Comparison of ENCODE assay signal across 21 mouse cellular contexts in the genomic region with DNA sequence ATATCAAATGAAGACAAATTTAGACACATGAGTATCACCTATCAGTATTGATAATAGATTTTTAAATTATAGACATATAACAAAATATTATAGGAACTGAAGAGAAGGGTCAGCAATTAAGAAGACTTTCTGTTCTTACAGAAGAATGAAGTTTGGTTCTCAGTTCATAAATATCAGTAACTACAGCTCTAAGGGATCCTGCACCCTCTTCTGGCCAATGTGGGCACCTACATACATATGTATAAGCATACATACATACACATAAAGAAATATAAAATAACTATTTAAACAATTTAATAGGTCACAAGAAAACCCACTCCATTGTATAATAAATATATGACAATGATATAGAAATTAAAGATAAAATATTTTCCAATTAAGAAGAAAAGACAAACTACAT. TPM values are rescaled to one million over a fixed set of nuclear protein-coding genes. Genes with fewer than 3 reads are reported as not detected.
DNase-seq lines count a peak whose midpoint lies in the region; ATAC-seq and TF ChIP-seq lines count a peak whose summit lies in the region.
"Had no signal": no experiment of that assay in that cellular context is flagged by ENCODE, and none has a peak within 500 bp of the region (broad histone marks: within the 10 kb centered on the region; RNA-seq: fewer than 3 reads in every experiment).

No protein-coding gene starts in this region.

- no peaks in the 10 kb centered on the region for H3K4me1 ChIP-seq in kidney, postnatal 0 days (replicated peaks; ENCODE audit: insufficient read depth, low read length)
- no peaks in the 10 kb centered on the region for H3K4me1 ChIP-seq in stomach, postnatal 0 days (replicated peaks; ENCODE audit: control insufficient read depth, insufficient read depth)
- no peaks in the 10 kb centered on the region for H3K4me1 ChIP-seq in kidney, embryonic 14.5 days (ENCODE audit: control insufficient read depth, insufficient read depth, low read length)
- H3K4me1 ChIP-seq: forebrain, embryonic 10.5 days; hindbrain, embryonic 10.5 days; limb, embryonic 10.5 days; lung, embryonic 15.5 days; midbrain, embryonic 12.5 days had no signal

- H3K4me2 ChIP-seq in kidney, postnatal 0 days (ENCODE audit: low read length), result no peak overlapping the region
- H3K4me2 ChIP-seq in stomach, postnatal 0 days (replicated peaks; ENCODE audit: low read depth), result no peak overlapping the region
- H3K4me2 ChIP-seq in kidney, embryonic 14.5 days (replicated peaks; ENCODE audit: low read depth, low read length), result no peak overlapping the region
- H3K4me2 ChIP-seq: lung, embryonic 15.5 days; midbrain, embryonic 12.5 days had no signal

- no peak for TF ChIP-seq EP300 in stomach, postnatal 0 days (optimal IDR thresholded peaks at IDR 0.05)

- no peak overlapping the region for H3K4me3 ChIP-seq in kidney, postnatal 0 days (replicated peaks; ENCODE audit: low read depth, low read length)
- no peak overlapping the region for H3K4me3 ChIP-seq in stomach, postnatal 0 days (ENCODE audit: low read depth, low read length)
- H3K4me3 ChIP-seq in kidney, embryonic 14.5 days (ENCODE audit: low read length), result no peak overlapping the region
- H3K4me3 ChIP-seq: forebrain, embryonic 10.5 days; hindbrain, embryonic 10.5 days; limb, embryonic 10.5 days; lung, embryonic 15.5 days; midbrain, embryonic 12.5 days; myocyte had no signal

- H3K36me3 ChIP-seq in kidney, postnatal 0 days (ENCODE audit: insufficient read depth, low read length), result no peaks in the 10 kb centered on the region
- H3K36me3 ChIP-seq in stomach, postnatal 0 days (ENCODE audit: control insufficient read depth, insufficient read depth, low read length), result no peaks in the 10 kb centered on the region
- no peaks in the 10 kb centered on the region for H3K36me3 ChIP-seq in kidney, embryonic 14.5 days (ENCODE audit: control insufficient read depth, insufficient read depth, low read length)
- H3K36me3 ChIP-seq: forebrain, embryonic 10.5 days; hindbrain, embryonic 10.5 days; limb, embryonic 10.5 days; lung, embryonic 15.5 days; midbrain, embryonic 12.5 days had no signal

- ATAC-seq in CD4-positive, CD25-positive, alpha-beta regulatory T cell, adult 4 months, result no peak
- no peak for ATAC-seq in kidney, postnatal 0 days (replicated peaks; ENCODE audit: low FRiP score, low read depth)
- ATAC-seq in stomach, postnatal 0 days (ENCODE audit: low FRiP score, low TSS enrichment), result no peak
- ATAC-seq in kidney, embryonic 14.5 days (ENCODE audit: low FRiP score, low TSS enrichment), result no peak

- TF ChIP-seq CTCF in kidney, postnatal 0 days (IDR thresholded peaks at IDR 0.05; ENCODE audit: low read depth), result peak; percentile 32; the same call in 1 of the 2 replicates
- TF ChIP-seq CTCF in stomach, postnatal 0 days (IDR thresholded peaks at IDR 0.05; ENCODE audit: low read depth), result peak; percentile 50

- no peaks in the 10 kb centered on the region for H3K9me3 ChIP-seq in kidney, postnatal 0 days (replicated peaks; ENCODE audit: low read length)
- H3K9me3 ChIP-seq in stomach, postnatal 0 days (ENCODE audit: control insufficient read depth, low read length), result no peaks in the 10 kb centered on the region
- no peaks in the 10 kb centered on the region for H3K9me3 ChIP-seq in kidney, embryonic 14.5 days (ENCODE audit: control insufficient read depth, low read length)
- H3K9me3 ChIP-seq: forebrain, embryonic 10.5 days; hindbrain, embryonic 10.5 days; limb, embryonic 10.5 days; lung, embryonic 15.5 days; midbrain, embryonic 12.5 days had no signal

- peak; percentile 12 for DNase-seq in CD4-positive, CD25-positive, alpha-beta regulatory T cell, adult 2 months (ENCODE audit: low read depth, low spot score)
- peak; percentile 11 for DNase-seq in kidney, postnatal 0 days (ENCODE audit: low spot score)
- DNase-seq in kidney, adult 8-10 months, result no peak
- DNase-seq in retina, embryonic 14.5 days (ENCODE audit: low spot score), result peak; percentile 3
- no peak for DNase-seq in retina, postnatal 1 day
- DNase-seq in stomach, postnatal 0 days (ENCODE audit: low spot score), result no peak
- DNase-seq: adrenal gland, postnatal 25 days; cerebellum, adult 2 months; cerebellum, postnatal 36 days; gastrocnemius, postnatal 14 days; kidney, postnatal 10 days had no signal

- no peak overlapping the region for H3K27ac ChIP-seq in kidney, postnatal 0 days
- no peak overlapping the region for H3K27ac ChIP-seq in stomach, postnatal 0 days (replicated peaks)
- H3K27ac ChIP-seq in kidney, embryonic 14.5 days (ENCODE audit: low read depth, low read length), result no peak overlapping the region
- H3K27ac ChIP-seq: forebrain, embryonic 10.5 days; hindbrain, embryonic 10.5 days; limb, embryonic 10.5 days; lung, embryonic 15.5 days; midbrain, embryonic 12.5 days had no signal

- no peaks in the 10 kb centered on the region for H3K27me3 ChIP-seq in kidney, postnatal 0 days (ENCODE audit: insufficient read depth, low read length)
- no peaks in the 10 kb centered on the region for H3K27me3 ChIP-seq in stomach, postnatal 0 days (ENCODE audit: control insufficient read depth, insufficient read depth, low read length)
- H3K27me3 ChIP-seq in kidney, embryonic 14.5 days (ENCODE audit: control insufficient read depth, insufficient read depth, low read length), result no peaks in the 10 kb centered on the region
- H3K27me3 ChIP-seq: lung, embryonic 15.5 days; midbrain, embryonic 12.5 days had no signal

- H3K9ac ChIP-seq in kidney, postnatal 0 days (ENCODE audit: low read depth, low read length), result no peak overlapping the region
- no peak overlapping the region for H3K9ac ChIP-seq in stomach, postnatal 0 days (ENCODE audit: low read length)
- H3K9ac ChIP-seq in kidney, embryonic 14.5 days (ENCODE audit: low read depth, low read length), result no peak overlapping the region
- H3K9ac ChIP-seq: lung, embryonic 15.5 days; midbrain, embryonic 12.5 days had no signal

RNA-seq across cellular contexts. Expression of a gene that starts 6.9 kb away (rescaled TPM):
- polyA plus RNA-seq in CD4-positive, CD25-positive, alpha-beta regulatory T cell, adult 4 months (2017; shearing (Covaris generic)), result not detected
- polyA plus RNA-seq in kidney, postnatal 0 days (2015; fragmentation: Nextera tagmentation; extraction: Ambion mirVana), result 0.13 and 0.20 TPM in 2 replicates
- 34.5 and 34.8 TPM in 2 replicates for polyA plus RNA-seq in stomach, postnatal 0 days (2015; fragmentation: Nextera tagmentation; extraction: Ambion mirVana)
- not detected in 2 replicates for polyA plus RNA-seq in kidney, embryonic 14.5 days (2014; fragmentation: Nextera tagmentation; extraction: Ambion mirVana)
- polyA plus RNA-seq: forebrain, embryonic 10.5 days; hindbrain, embryonic 10.5 days; limb, embryonic 10.5 days; midbrain, embryonic 12.5 days; neural tube, embryonic 14.5 days had no signal

RNA-seq across cellular contexts. Expression of a gene that starts 42.9 kb away (rescaled TPM):
- 1 to 10 TPM in 1 of 2 experiments, not detected in 1; 1.9 TPM for polyA plus RNA-seq in CD4-positive, CD25-positive, alpha-beta regulatory T cell, adult 4 months (2017; shearing (Covaris generic))
- 0.16 and 0.84 TPM in 2 replicates for polyA plus RNA-seq in kidney, postnatal 0 days (2015; fragmentation: Nextera tagmentation; extraction: Ambion mirVana)
- polyA plus RNA-seq in stomach, postnatal 0 days (2015; fragmentation: Nextera tagmentation; extraction: Ambion mirVana), result 0.49 and 0.88 TPM in 2 replicates
- 0.61 and 0.76 TPM in 2 replicates for polyA plus RNA-seq in kidney, embryonic 14.5 days (2014; fragmentation: Nextera tagmentation; extraction: Ambion mirVana)
- polyA plus RNA-seq: forebrain, embryonic 10.5 days; limb, embryonic 10.5 days; midbrain, embryonic 12.5 days; myocyte; neural tube, embryonic 14.5 days had no signal

RNA-seq across cellular contexts. Expression of a gene that starts 48.4 kb away (rescaled TPM):
- under 1 TPM in 1 of 2 experiments, not detected in 1; 0.08 TPM for polyA plus RNA-seq in CD4-positive, CD25-positive, alpha-beta regulatory T cell, adult 4 months (2017; shearing (Covaris generic))
- 0.03 and 0.09 TPM in 2 replicates for polyA plus RNA-seq in kidney, postnatal 0 days (2015; fragmentation: Nextera tagmentation; extraction: Ambion mirVana)
- polyA plus RNA-seq in stomach, postnatal 0 days (2015; fragmentation: Nextera tagmentation; extraction: Ambion mirVana), result 0.92 TPM in 2 replicates
- not detected in 2 replicates for polyA plus RNA-seq in kidney, embryonic 14.5 days (2014; fragmentation: Nextera tagmentation; extraction: Ambion mirVana)
- polyA plus RNA-seq: forebrain, embryonic 10.5 days; myocyte; thymus, postnatal 0 days had no signal

RNA-seq across cellular contexts. Expression of a gene that starts 56.6 kb away (rescaled TPM):
- under 1 TPM in 1 of 2 experiments, not detected in 1; 0.58 TPM for polyA plus RNA-seq in CD4-positive, CD25-positive, alpha-beta regulatory T cell, adult 4 months (2017; shearing (Covaris generic))
- polyA plus RNA-seq in kidney, postnatal 0 days (2015; fragmentation: Nextera tagmentation; extraction: Ambion mirVana), result 0.39 and 0.45 TPM in 2 replicates
- polyA plus RNA-seq in stomach, postnatal 0 days (2015; fragmentation: Nextera tagmentation; extraction: Ambion mirVana), result 0.33 and 0.40 TPM in 2 replicates
- 0.31 and 0.84 TPM in 2 replicates for polyA plus RNA-seq in kidney, embryonic 14.5 days (2014; fragmentation: Nextera tagmentation; extraction: Ambion mirVana)
- polyA plus RNA-seq: cerebellum, adult 2 months; forebrain, embryonic 10.5 days; hindbrain, embryonic 10.5 days; limb, embryonic 10.5 days; midbrain, embryonic 12.5 days; myocyte; neural tube, embryonic 14.5 days had no signal

Comparison
In these comparisons a context has a peak if more than half of its experiments do, and no peak if none do; other contexts are left out.
1. DNase-seq: peak in CD4-positive, CD25-positive, alpha-beta regulatory T cell, adult 2 months (single experiment), kidney, postnatal 0 days (single experiment) and retina, embryonic 14.5 days (single experiment); none in kidney, adult 8-10 months (0 of 2), retina, postnatal 1 day (single experiment) and stomach, postnatal 0 days (single experiment).
2. RNA of a gene that starts 6.9 kb away (polyA plus RNA-seq): 34.5 to 34.8 TPM in stomach, postnatal 0 days; 0.13 to 0.20 TPM in kidney, postnatal 0 days, not detected in kidney, embryonic 14.5 days and not detected in CD4-positive, CD25-positive, alpha-beta regulatory T cell, adult 4 months; every median in the first group is over 10 times any median in the second.